Mouse (Mus musculus) liver, embryonic 18 days (tissue): ENCODE measurements around the gene CN725425. TPM values are rescaled to one million over a fixed set of nuclear protein-coding genes. Genes with fewer than 3 reads are reported as not detected.

Source experiments
- polyA plus RNA-seq: library from polyadenylated mRNA; depleted of rRNA; stranded (reverse); fragments of >200 nt; gene quantifications from 2 replicates; pipeline ENCODE4 v1.2.3, GENCODE M21; 2012; rRNA removed

The CN725425 gene
- 0.02 and 0.05 TPM in 2 replicates for polyA plus RNA-seq

DNA sequence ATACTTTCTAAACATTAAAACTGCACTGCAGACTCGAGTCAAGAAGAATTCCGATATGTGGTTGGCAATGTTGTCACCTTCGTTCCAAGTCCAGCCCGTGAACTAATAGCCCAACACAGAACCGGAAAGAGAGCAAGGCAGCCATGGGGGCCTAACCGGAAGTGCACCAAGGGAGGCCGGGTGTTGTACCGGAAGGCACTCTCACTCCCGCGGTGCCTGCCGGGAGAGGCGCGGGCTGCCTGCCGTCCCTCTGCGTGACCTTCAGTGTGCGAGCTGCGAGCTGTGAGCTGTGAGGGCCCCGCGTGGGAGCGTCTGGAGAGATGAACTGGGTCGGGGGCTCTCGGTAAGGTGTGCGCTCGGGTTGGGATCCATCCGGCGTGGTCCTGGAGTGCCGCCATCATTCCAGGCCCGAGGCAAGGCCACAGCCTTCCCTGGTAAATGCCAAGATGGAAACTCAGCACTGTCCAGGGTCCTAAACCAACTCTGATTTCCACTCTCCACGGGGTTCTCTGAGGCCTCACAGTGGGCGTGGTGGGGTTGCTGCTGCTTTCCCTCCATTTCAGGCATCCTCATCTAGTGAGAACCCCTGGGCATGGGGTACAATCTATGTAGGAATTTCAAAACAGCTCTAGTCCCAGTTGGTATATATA, at the start of gene CN725425:
Gene CN725425 (plus strand): TSS at position 239 of the 650 bp plus-strand sequence.

DNA sequence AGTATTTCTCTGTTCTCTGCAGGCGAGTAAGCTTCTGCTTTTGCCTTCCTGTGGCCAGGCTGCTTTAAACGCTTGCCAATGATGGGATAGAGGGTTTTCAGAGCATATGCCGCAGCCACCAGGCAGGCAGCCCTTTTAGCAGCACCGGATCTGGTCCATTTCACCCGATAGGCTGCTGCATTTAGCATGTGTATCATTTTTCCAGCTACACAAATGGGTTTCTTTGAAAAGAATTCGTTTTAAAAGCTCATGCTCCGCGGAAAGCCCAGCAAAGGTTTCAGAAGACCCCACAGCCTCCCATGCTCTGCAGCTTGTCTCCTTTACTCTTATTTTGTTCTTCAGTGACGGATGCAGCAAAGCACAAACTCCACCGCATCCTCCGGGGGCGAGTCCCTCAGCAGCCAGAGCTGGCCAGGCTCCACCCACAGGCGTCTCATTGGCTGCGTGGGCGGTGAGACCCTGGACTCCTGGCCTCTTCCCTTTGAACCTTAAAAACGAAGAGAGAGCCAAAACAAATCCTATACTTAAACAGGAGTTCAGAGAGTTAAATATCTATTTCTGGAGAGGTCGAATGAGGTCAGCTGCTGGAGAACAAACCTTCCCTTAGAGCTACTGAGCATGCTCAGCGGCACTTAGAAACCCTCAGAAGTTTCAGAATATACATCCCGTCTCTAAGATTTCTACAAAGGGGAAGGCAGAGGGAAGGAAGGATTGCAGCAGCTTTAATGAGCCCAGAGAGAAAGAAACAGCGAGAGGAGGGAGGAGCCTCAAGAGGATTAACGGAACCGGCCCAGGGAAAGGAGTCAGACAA, 7.7 kb upstream of the CN725425 start, which contains the start of gene Abcd2:
Gene Abcd2 (minus strand): TSS at position 388 of the 811 bp plus-strand sequence.

Other genes starting within 250 kb of the CN725425 start
- gene Kif21a, start 149.5 kb upstream of the CN725425 start, polyA plus RNA-seq = 5.0 and 5.8 TPM in 2 replicates
- gene Abcd2, start 7.7 kb upstream of the CN725425 start, polyA plus RNA-seq = 22.7 and 25.4 TPM in 2 replicates